Mouse (Mus musculus) olfactory bulb, adult 2 months (tissue): ENCODE results near the gene Ccl17. TPM values are rescaled to one million over a fixed set of nuclear protein-coding genes. Genes with fewer than 3 reads are reported as not detected.
"Not testable (repeated sequence)": the region's sequence is repeated elsewhere in the genome, so short reads cannot be mapped to it uniquely, and the experiment has no call there.

Source experiments
- H3K27ac ChIP-seq: fragments of 200-500 bp; 2 replicates; pipeline ENCODE4 v1.5.1; 2012; ENCODE audit warnings: low read depth, low read length; ENCODE audit not compliant: insufficient read depth
- H3K4me1 ChIP-seq: fragments of 200-500 bp; 2 replicates; pipeline ENCODE4 v1.6.1; 2012; ENCODE audit warnings: low read length; ENCODE audit not compliant: control insufficient read depth, insufficient read depth
- H3K4me3 ChIP-seq: fragments of 200-500 bp; 2 replicates; pipeline ENCODE4 v1.5.1; 2012; ENCODE audit warnings: mild to moderate bottlenecking, low read depth, low read length, moderate library complexity; ENCODE audit not compliant: insufficient read depth
- CTCF ChIP-seq: fragments of 200-500 bp; IDR thresholded peaks from 2 replicates; pipeline ENCODE4 v1.5.1; 2012; ENCODE audit warnings: low read depth, mild to moderate bottlenecking, low read length, moderate library complexity; ENCODE audit not compliant: insufficient read depth
- POLR2A ChIP-seq: fragments of 200-500 bp; IDR thresholded peaks from 2 replicates; pipeline ENCODE4 v1.6.1; 2012; ENCODE audit warnings: mild to moderate bottlenecking, low read depth, low read length, moderate library complexity; ENCODE audit not compliant: insufficient read depth
- WGBS: fragments of 180-500 bp; shearing (Covaris S2); methylation state at CpG from one replicate; pipeline ENCODE4 v1.1.7; 2018; 5-methylcytosine and 5-hydroxymethylcytosine counted together
- polyA plus RNA-seq: library from polyadenylated mRNA; stranded (reverse); fragments of >200 nt; gene quantifications from 2 replicates; pipeline ENCODE4 v1.2.4, GENCODE M21; 2012; ENCODE audit warnings: low replicate concordance; ENCODE audit not compliant: missing spikeins, insufficient read depth, insufficient read length

Gene Ccl17
- polyA plus RNA-seq, 1 experiment = not detected

DNA sequence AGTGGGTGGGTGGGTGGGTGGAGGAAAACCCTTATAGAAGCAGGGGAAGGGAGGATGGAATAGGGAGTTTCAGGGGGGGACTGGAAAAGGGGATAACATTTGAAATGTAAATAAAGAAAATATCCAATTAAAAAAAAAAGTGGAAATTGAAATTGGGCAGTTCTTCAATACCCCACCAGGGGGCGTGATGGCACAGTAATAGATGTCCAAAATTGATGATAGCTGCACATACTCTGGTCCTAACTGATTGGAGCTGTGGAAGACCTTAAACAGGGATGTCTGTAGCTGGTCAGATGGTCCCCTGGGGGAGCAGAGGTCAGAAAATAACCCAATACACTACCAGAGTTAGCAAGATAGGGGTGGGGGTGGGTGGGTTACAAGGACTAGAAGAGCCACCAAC lies 4.3 kb downstream of the Ccl17 start:
- TF ChIP-seq CTCF (no peak), POLR2A (no peak)
- Histone ChIP-seq H3K4me1 (peaks cover 5% of the 10 kb centered on the region; the same call in 1 of the 2 replicates), H3K4me3 (no peak overlapping the region), H3K27ac (no peak overlapping the region)
- WGBS = 0% methylated on average over 1 of the region's 1 CpGs

DNA sequence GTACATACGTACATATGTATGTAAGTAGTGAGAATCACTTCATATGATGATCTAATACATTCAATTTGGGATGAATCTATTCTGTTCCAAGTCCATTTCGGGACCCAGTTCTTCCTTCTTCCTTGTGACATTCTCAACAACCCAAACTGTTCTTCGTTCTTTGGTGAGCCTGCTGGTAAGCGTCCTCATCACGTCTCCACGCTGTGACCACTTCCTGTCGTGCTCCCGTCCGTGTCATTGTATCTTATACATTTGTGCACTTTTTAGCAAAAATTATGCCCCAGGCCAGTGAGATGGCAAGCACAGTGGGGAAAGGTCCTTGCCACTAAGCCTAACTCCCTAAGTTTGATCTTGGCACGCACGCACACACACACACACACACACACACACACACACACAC lies 7.7 kb downstream of the Ccl17 start:
- 86% methylated on average over 11 of the region's 11 CpGs for WGBS
- TF ChIP-seq CTCF (no peak), POLR2A (no peak)
- no peak overlapping the region for H3K4me3 ChIP-seq
- H3K27ac ChIP-seq = no peak overlapping the region
- H3K4me1 ChIP-seq = peaks cover 4% of the 10 kb centered on the region; the same call in 1 of the 2 replicates

DNA sequence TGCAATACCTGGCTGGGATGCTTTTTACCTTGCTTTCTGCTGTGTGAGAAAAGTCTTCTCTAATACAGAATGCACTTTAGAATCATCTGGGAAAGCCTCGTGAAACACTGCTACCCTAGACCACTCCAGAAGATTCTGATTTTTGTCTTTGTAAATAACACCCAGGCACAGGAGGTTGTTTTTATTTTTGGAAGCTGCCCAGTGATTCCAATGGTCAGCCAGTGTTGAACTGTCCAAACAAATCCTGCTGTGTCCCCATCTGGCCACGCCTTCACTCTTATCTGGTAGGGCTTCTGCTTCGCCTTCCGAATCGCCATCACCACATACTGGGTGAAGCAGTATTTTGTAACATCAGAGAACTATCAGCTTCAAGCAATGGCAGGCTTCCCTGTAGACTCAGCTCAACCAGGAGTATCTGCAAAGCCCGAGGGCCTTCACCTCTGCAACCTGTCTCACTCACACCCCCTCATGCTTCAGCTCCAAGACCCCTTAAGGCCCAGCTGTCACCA lies 9.5 kb downstream of the Ccl17 start:
- H3K27ac ChIP-seq = no peak overlapping the region
- H3K4me1 ChIP-seq = peaks cover 5% of the 10 kb centered on the region; the same call in 1 of the 2 replicates
- WGBS = 88% methylated on average over 6 of the region's 6 CpGs
- no peak overlapping the region for H3K4me3 ChIP-seq
- TF ChIP-seq POLR2A (no peak), CTCF (no peak)

DNA sequence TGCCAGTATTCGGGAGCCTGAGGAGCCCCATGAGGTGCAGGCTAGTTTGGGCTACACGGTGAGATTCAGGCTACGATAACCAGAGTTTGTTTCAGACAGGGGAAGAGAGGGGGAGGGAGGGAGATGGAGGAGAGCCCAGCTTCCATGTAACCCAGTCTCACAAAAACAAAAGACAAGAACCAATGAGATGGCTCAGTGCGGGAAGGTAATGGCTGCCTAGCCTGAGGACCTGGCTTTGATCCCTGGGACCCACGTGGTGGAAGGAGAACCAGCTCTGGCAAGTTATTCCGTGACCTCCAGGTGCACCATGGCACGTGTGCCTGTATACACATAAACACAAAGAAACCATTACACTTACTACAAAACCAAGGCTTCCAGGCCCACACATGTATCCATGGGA lies 10.3 kb downstream of the Ccl17 start:
- TF ChIP-seq POLR2A = no peak
- TF ChIP-seq CTCF = no peak
- Histone ChIP-seq H3K4me3 (no peak overlapping the region), H3K4me1 (peaks cover 5% of the 10 kb centered on the region; the same call in 1 of the 2 replicates), H3K27ac (no peak overlapping the region)
- WGBS = 80% methylated on average over 7 of the region's 7 CpGs

DNA sequence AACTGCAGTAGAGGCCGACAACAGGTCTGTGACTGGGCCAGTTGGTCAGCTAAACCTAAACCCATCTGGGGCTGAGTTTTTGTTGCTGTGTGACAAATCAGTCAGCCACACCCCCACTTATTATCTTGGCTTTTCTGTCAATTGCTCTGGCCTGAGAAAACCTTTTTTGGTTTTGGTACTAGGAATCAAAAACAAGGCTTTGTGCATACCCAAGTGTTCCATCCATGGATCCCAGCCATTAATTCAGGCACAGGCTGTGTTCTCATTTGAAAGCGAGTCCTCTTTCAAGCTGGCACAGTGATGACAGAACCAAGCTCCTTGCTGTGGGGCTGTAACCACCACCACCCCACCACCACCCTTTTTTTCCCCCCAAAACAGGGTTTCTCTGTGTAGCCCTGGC lies 11.1 kb downstream of the Ccl17 start:
- Histone ChIP-seq H3K4me3 (no peak overlapping the region), H3K4me1 (peaks cover 5% of the 10 kb centered on the region; the same call in 1 of the 2 replicates), H3K27ac (no peak overlapping the region)
- TF ChIP-seq POLR2A = no peak
- no peak for TF ChIP-seq CTCF
- WGBS = 76% methylated on average over 2 of the region's 2 CpGs

DNA sequence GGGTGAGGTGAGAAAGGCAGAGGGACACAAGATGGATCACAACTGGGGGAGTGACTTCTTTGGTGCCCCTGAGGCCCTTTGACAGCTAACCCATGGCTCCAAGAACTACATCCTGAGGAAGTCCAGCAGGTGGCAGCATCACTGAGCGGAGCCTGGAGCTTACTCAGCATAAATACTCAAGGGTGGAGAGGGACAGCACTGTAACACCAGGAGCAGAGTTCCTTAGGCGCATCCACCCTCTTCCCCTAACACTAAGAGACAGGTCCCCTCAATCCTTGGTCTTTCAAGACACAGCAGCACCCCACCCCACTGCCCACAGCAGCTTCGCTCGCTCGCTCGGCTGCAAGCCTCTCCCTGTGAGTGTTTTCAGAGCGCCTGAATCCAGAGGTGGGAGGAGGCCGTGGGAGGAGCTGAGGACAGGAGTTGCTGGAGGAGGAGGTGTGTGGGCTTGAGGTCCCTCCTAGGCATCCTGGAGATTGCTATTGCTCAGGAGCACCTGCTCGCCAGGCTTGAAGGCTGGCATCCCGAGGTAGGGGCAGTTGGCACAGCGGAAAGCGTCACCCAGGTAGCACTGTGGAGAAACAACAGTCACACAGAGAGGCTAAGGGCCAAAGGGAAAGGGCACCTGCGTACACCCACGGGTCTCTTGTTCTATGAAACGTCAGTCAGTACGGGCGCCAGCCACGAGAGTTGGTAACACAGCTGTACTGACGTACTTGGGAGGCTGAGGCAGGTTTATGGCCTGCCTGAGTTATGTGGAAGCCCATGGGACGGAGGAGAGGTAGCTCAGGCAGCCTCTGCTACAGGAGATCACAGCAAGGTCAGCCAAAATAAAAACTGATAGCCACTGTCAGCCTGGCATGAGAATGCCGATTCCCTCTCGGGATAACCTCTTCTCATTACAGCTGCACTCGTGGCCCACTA lies 12.6 kb downstream of the Ccl17 start:
- TF ChIP-seq CTCF = 0 out of 2 replicates have a peak, but pooled peaks have one; percentile 21
- TF ChIP-seq POLR2A = no peak
- 73% methylated on average over 23 of the region's 23 CpGs for whole genome bisulfite sequencing
- no peak overlapping the region for H3K27ac ChIP-seq

DNA sequence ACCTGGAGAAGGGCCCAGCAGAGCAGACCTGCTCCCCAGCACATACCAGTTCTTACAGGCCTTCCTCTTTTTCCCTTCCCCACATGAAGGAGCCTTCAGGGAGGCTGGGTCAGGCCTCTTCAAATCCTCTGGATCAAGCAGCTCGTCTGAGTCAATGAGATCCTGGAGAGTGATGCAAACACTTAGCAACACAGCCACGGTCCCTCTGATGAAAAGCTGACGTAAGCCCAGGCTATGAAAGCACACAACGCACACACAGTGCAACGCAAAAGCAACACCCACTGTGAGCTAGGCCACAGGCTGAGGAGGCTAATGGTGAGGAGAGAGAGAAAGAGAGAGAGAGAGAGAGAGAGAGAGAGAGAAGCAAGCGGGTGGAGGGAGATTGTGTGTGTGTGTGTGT lies 14.9 kb downstream of the Ccl17 start:
- H3K4me3 ChIP-seq = no peak overlapping the region
- WGBS = 82% methylated on average over 6 of the region's 6 CpGs
- TF ChIP-seq POLR2A (no peak), CTCF (no peak)
- peaks cover 5% of the 10 kb centered on the region; the same call in 1 of the 2 replicates for H3K4me1 ChIP-seq
- H3K27ac ChIP-seq = no peak overlapping the region

More for the DNA sequence above, 12.6 kb downstream of the Ccl17 start:
- H3K4me1 ChIP-seq = peaks cover 5% of the 10 kb centered on the region; the same call in 1 of the 2 replicates
- no peak overlapping the region for H3K4me3 ChIP-seq

DNA sequence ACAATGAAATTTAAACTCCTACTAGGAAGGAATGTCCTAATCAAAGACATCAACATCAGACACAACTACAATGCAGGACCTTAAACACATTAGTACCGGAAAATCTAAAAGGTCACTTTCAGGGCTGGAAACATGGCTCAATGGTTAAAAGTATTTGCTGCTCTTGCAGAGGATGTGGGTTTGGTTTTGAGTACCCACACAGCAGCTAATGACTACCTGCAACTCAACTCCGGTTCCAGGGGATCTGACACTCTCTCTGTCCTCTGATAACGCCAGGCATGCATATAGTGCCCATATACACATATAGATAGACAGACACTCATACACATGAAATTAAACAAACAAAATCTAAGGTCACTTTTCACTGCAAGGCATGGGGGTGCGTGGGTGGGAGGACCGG lies 16.0 kb downstream of the Ccl17 start:
- Histone ChIP-seq H3K4me3 (no peak overlapping the region), H3K4me1 (peaks cover 5% of the 10 kb centered on the region; the same call in 1 of the 2 replicates), H3K27ac (no peak overlapping the region)
- 90% methylated on average over 5 of the region's 5 CpGs for WGBS
- no peak for TF ChIP-seq CTCF
- TF ChIP-seq POLR2A = no peak

DNA sequence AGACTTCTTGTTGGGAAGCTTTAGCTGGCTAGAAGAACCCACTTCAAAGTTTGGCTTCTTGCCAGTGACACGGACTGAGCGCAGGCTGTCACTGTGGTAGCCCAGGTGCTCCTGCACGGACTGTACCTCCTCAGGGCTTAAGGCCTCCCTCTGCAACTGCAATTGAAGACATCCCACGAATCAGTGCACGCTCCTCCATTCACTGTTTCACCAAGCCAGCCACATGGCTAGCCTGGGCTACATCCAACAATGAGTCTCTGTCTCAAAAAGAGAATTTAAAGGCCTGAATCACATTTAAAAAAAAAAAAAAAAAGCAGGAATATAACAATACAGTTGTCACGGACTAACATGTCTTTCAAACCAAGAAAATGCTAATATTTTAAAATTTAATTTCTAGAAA lies 18.0 kb downstream of the Ccl17 start:
- Histone ChIP-seq H3K4me1 (no peaks in the 10 kb centered on the region), H3K27ac (no peak overlapping the region), H3K4me3 (no peak overlapping the region)
- TF ChIP-seq POLR2A (no peak), CTCF (no peak)
- 87% methylated on average over 6 of the region's 6 CpGs for WGBS

DNA sequence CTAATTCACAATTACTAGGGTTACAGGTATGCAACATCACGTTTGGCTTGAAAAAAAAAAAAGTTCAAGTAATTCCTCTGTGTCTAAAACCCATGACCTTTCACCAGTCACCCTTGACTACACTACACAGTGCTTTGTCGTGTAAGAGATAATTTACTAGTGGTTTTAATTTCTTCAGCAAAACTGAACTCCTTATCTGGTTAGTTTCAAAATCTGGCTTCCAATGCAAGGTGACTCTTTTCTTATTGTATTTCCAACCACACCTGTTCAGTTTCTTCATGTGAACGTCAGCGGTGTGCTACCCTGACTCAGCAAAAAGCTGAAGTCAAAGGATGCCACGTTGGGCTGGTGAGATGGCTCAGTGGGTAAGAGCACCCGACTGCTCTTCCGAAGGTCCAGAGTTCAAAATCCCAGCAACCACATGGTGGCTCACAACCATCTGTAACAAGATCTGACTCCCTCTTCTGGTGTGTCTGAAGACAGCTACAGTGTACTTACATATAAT lies 23.7 kb downstream of the Ccl17 start:
- H3K4me1 ChIP-seq = peaks cover 10% of the 10 kb centered on the region; the same call in 1 of the 2 replicates
- 79% methylated on average over 7 of the region's 7 CpGs for WGBS
- not testable (repeated sequence) for H3K4me3 ChIP-seq, H3K27ac ChIP-seq

DNA sequence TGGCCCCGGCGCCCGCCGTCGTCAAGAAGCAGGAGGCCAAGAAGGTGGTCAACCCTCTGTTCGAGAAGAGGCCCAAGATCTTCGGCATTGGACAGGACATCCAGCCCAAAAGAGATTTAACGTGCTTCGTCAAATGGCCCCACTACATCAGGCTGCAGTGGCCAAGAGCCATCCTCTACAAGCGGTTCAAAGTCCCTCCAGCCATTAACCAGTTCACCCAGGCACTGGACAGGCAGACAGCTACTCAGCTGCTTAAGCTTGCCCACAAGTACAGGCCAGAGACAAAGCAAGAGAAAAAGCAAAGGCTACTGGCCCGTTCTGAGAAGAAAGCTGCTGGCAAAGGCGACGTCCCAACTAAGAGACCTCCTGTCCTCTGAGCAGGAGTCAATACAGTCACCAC lies 25.5 kb downstream of the Ccl17 start:
- 81% methylated on average over 13 of the region's 13 CpGs for WGBS
- H3K4me3 ChIP-seq, H3K27ac ChIP-seq: not testable (repeated sequence)
- H3K4me1 ChIP-seq = peaks cover 10% of the 10 kb centered on the region; the same call in 1 of the 2 replicates
